26 mouse cellular contexts compared by ENCODE assay signal in genomic region chr17:10454406-10454805, GRCm38 (mm10).
DNase-seq lines count a peak whose midpoint lies in the region.
"Had no signal": no experiment of that assay in that cellular context is flagged by ENCODE, and none has a peak within 500 bp of the region (broad histone marks: within the 10 kb centered on the region; RNA-seq: fewer than 3 reads in every experiment).

No protein-coding gene starts in this region.

- intact Hi-C loops in heart, postnatal 14 days (cut with DNase I) = no loop called here
- intact Hi-C loops in left cerebral cortex, postnatal 4 days (cut with DNase I) = no loop called here

- peaks cover 44% of the 10 kb centered on the region for H3K4me1 ChIP-seq in brown adipose tissue, adult 24 weeks (ENCODE audit: control insufficient read depth, insufficient read depth, insufficient read length, low read length)
- H3K4me1 ChIP-seq: liver, embryonic 13.5 days; megakaryocyte, embryonic 14.5 days had no signal

- H3K27ac ChIP-seq in brown adipose tissue, adult 24 weeks (replicated peaks; ENCODE audit: low read depth, low read length) = 0 out of 2 replicates have a peak overlapping the region, but pooled peaks have one; percentile 10
- H3K27ac ChIP-seq: embryonic facial prominence, embryonic 10.5 days; embryonic facial prominence, embryonic 15.5 days; forebrain, embryonic 13.5 days; kidney, embryonic 15.5 days; limb, embryonic 10.5 days; limb, embryonic 15.5 days; liver, embryonic 13.5 days; midbrain, embryonic 12.5 days; neural tube, embryonic 12.5 days had no signal

- no peak overlapping the region for H3K4me3 ChIP-seq in brown adipose tissue, adult 24 weeks (ENCODE audit: insufficient read depth, low read depth, low read length)
- H3K4me3 ChIP-seq: embryonic facial prominence, embryonic 10.5 days; embryonic facial prominence, embryonic 15.5 days; forebrain, embryonic 13.5 days; kidney, embryonic 15.5 days; limb, embryonic 10.5 days; limb, embryonic 15.5 days; liver, embryonic 13.5 days; megakaryocyte, embryonic 14.5 days; midbrain, embryonic 12.5 days; myocyte; neural tube, embryonic 12.5 days had no signal

- peak; percentile 14 for DNase-seq in cerebellum, adult 9-10 months
- DNase-seq in cerebellum, adult 18-20 months = no peak
- peak; percentile 84 for DNase-seq in heart, adult 11 months
- no peak for DNase-seq in heart, postnatal 14 days
- peak; percentile 45 for DNase-seq in left cerebral cortex, adult 11 months (ENCODE audit: low spot score)
- DNase-seq in left cerebral cortex, postnatal 4 days = no peak
- DNase-seq in ovary, postnatal 36 days (ENCODE audit: low spot score) = no peak
- DNase-seq: adrenal gland, postnatal 14 days; cerebellum, postnatal 10 days; kidney, adult 18-20 months; kidney, postnatal 25 days; liver, embryonic 13.5 days; lung, adult 18-20 months; lung, postnatal 4 days; right cerebral cortex, postnatal 14 days had no signal

Comparison
In these comparisons a context has a peak if more than half of its experiments do, and no peak if none do; other contexts are left out.
1. DNase-seq: peak in cerebellum, adult 9-10 months (single experiment), heart, adult 11 months (single experiment) and left cerebral cortex, adult 11 months (single experiment); none in cerebellum, adult 18-20 months (0 of 2), heart, postnatal 14 days (0 of 2), left cerebral cortex, postnatal 4 days (single experiment) and ovary, postnatal 36 days (single experiment).